Mouse (Mus musculus): ENCODE results near the gene Acvr1c. TPM values are rescaled to one million over a fixed set of nuclear protein-coding genes. Genes with fewer than 3 reads are reported as not detected.

The Acvr1c gene
- polyA plus RNA-seq, 1 experiment from 2014 or later = 1.7 TPM

- no peaks in the 10 kb centered on the region for H3K27me3 ChIP-seq (ENCODE audit: control insufficient read depth, insufficient read depth, low read length)
- 68% methylated on average over 2 of the region's 2 CpGs for WGBS
- TF ChIP-seq CTCF (IDR thresholded peaks at IDR 0.05; ENCODE audit: low read depth) = no peak
- TF ChIP-seq EP300 (optimal IDR thresholded peaks at IDR 0.05) = no peak
Observed at GRCm38 (mm10) chr2:58350657-58351056, 7.0 kb downstream of the Acvr1c start.

DNA sequence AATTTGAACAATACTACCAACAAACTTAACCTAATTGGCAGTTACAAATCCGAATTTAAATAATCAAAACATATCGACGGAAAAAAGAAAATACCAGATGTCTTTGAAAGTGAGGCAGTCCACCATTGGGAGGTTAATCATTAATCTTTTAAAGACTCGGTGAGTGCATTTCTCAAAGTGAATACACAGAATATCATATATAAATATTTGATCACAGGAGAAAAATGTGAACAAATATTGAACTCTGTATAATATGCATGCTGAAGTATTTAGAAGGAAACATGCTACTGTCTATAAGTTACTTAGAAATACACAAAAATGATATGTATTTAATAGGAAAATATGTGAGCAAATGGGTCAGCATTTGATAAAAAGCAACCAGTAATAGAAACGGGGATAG is 21.0 kb downstream of the Acvr1c start:
- peak; percentile 65; the same call in 1 of the 2 replicates for ATAC-seq (ENCODE audit: low FRiP score, low TSS enrichment)
- no peak overlapping the region for H3K4me3 ChIP-seq (ENCODE audit: low read depth, low read length)
- no peaks in the 10 kb centered on the region for H3K36me3 ChIP-seq (ENCODE audit: control insufficient read depth, insufficient read depth, low read length)

More at GRCm38 (mm10) chr2:58350657-58351056, 7.0 kb downstream of the Acvr1c start:
- no peaks in the 10 kb centered on the region for H3K4me1 ChIP-seq (replicated peaks; ENCODE audit: control insufficient read depth, insufficient read depth)
- H3K27ac ChIP-seq (replicated peaks) = no peak overlapping the region
- DNase-seq (ENCODE audit: low spot score) (no peak), ATAC-seq (ENCODE audit: low FRiP score, low TSS enrichment) (no peak)
- H3K9me3 ChIP-seq (ENCODE audit: control insufficient read depth, low read length) = no peaks in the 10 kb centered on the region
- no peak overlapping the region for H3K4me2 ChIP-seq (replicated peaks; ENCODE audit: low read depth)
- H3K9ac ChIP-seq (ENCODE audit: low read length) = no peak overlapping the region
- H3K4me3 ChIP-seq (ENCODE audit: low read depth, low read length) = no peak overlapping the region
- H3K36me3 ChIP-seq (ENCODE audit: control insufficient read depth, insufficient read depth, low read length) = no peaks in the 10 kb centered on the region

DNA sequence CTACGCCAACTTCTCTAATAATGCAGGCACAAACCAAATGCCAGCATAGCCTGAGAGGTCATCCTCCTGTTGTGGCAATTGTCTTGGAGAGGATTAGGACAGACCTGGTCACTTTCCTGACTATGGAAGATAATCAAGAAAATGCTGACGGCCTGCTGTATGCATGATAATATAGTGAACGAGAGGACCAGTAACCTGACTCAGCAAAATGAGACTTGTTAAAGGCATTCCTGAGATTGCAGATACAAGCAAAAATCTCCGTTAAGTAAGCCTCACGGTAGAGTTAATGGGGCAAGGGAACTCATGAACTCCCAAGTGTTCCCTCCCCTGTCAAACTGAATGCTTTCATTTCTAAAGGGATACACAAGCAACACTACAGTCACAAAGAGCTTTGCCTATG is 28.1 kb downstream of the Acvr1c start:
- WGBS = 86% methylated on average over 5 of the region's 5 CpGs
- Histone ChIP-seq H3K36me3 (ENCODE audit: control insufficient read depth, insufficient read depth, low read length) (no peaks in the 10 kb centered on the region), H3K27ac (replicated peaks) (no peak overlapping the region), H3K4me3 (ENCODE audit: low read depth, low read length) (no peak overlapping the region), H3K9ac (ENCODE audit: low read length) (no peak overlapping the region), H3K27me3 (ENCODE audit: control insufficient read depth, insufficient read depth, low read length) (no peaks in the 10 kb centered on the region), H3K4me1 (replicated peaks; ENCODE audit: control insufficient read depth, insufficient read depth) (peaks cover under 1% of the 10 kb centered on the region; the same call in 1 of the 2 replicates), H3K4me2 (replicated peaks; ENCODE audit: low read depth) (no peak overlapping the region), H3K9me3 (ENCODE audit: control insufficient read depth, low read length) (no peaks in the 10 kb centered on the region)
- ATAC-seq (ENCODE audit: low FRiP score, low TSS enrichment) (no peak), DNase-seq (ENCODE audit: low spot score) (no peak)
- TF ChIP-seq EP300 (optimal IDR thresholded peaks at IDR 0.05) = no peak
- no peak for TF ChIP-seq CTCF (IDR thresholded peaks at IDR 0.05; ENCODE audit: low read depth)

More for the DNA sequence above, 21.0 kb downstream of the Acvr1c start:
- Histone ChIP-seq H3K4me1 (replicated peaks; ENCODE audit: control insufficient read depth, insufficient read depth) (no peaks in the 10 kb centered on the region), H3K27me3 (ENCODE audit: control insufficient read depth, insufficient read depth, low read length) (no peaks in the 10 kb centered on the region), H3K9ac (ENCODE audit: low read length) (no peak overlapping the region), H3K4me2 (replicated peaks; ENCODE audit: low read depth) (no peak overlapping the region), H3K27ac (replicated peaks) (no peak overlapping the region), H3K9me3 (ENCODE audit: control insufficient read depth, low read length) (no peaks in the 10 kb centered on the region)
- WGBS = 38% methylated on average over 5 of the region's 5 CpGs
- DNase-seq (ENCODE audit: low spot score) = no peak
- no peak for TF ChIP-seq CTCF (IDR thresholded peaks at IDR 0.05; ENCODE audit: low read depth)

GRCm38 (mm10) chr2:58324118-58324901 is 33.4 kb downstream of the Acvr1c start:
- ATAC-seq (ENCODE audit: low FRiP score, low TSS enrichment) (peak; percentile 54; the same call in 1 of the 2 replicates), DNase-seq (ENCODE audit: low spot score) (peak; percentile 27)
- 12% methylated on average over 23 of the region's 23 CpGs for WGBS
- TF ChIP-seq CTCF (IDR thresholded peaks at IDR 0.05; ENCODE audit: low read depth) (peak; percentile 64), EP300 (optimal IDR thresholded peaks at IDR 0.05) (no peak)
- Histone ChIP-seq H3K9ac (ENCODE audit: low read length) (peak overlapping the region; percentile 55), H3K36me3 (ENCODE audit: control insufficient read depth, insufficient read depth, low read length) (no peaks in the 10 kb centered on the region), H3K4me2 (replicated peaks; ENCODE audit: low read depth) (peak overlapping the region; percentile 61), H3K27ac (replicated peaks) (no peak overlapping the region), H3K27me3 (ENCODE audit: control insufficient read depth, insufficient read depth, low read length) (no peaks in the 10 kb centered on the region), H3K4me3 (ENCODE audit: low read depth, low read length) (peak overlapping the region; percentile 29), H3K9me3 (ENCODE audit: control insufficient read depth, low read length) (no peaks in the 10 kb centered on the region), H3K4me1 (replicated peaks; ENCODE audit: control insufficient read depth, insufficient read depth) (peaks cover 2% of the 10 kb centered on the region; the same call in 1 of the 2 replicates)

DNA sequence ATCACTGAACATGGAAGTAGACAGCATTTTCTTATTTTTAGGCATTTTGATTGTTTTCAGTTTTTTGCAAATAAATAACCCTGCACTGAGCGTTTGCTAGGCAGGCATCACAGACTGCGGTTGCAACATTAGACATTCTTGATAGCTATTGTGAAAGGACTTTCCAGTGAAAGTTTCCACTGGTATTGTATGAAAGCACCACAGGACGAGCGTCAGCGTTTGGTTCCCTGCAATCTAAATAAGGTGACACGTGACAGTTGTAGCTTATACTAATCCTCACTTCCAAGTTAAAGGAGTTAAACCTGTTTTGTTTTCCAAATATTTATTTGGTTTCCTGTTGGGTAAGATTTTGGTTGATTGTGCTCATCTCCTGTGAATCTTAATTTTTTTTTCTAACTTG is 34.4 kb downstream of the Acvr1c start:
- peaks cover 2% of the 10 kb centered on the region; the same call in 1 of the 2 replicates for H3K4me1 ChIP-seq (replicated peaks; ENCODE audit: control insufficient read depth, insufficient read depth)
- DNase-seq (ENCODE audit: low spot score) = no peak
- H3K36me3 ChIP-seq (ENCODE audit: control insufficient read depth, insufficient read depth, low read length) = no peaks in the 10 kb centered on the region
- H3K27ac ChIP-seq (replicated peaks) = no peak overlapping the region
- no peaks in the 10 kb centered on the region for H3K9me3 ChIP-seq (ENCODE audit: control insufficient read depth, low read length)
- no peak overlapping the region for H3K9ac ChIP-seq (ENCODE audit: low read length)
- no peak for ATAC-seq (ENCODE audit: low FRiP score, low TSS enrichment)
- TF ChIP-seq EP300 (optimal IDR thresholded peaks at IDR 0.05) (no peak), CTCF (IDR thresholded peaks at IDR 0.05; ENCODE audit: low read depth) (no peak)
- H3K27me3 ChIP-seq (ENCODE audit: control insufficient read depth, insufficient read depth, low read length) = no peaks in the 10 kb centered on the region
- no peak overlapping the region for H3K4me3 ChIP-seq (ENCODE audit: low read depth, low read length)
- H3K4me2 ChIP-seq (replicated peaks; ENCODE audit: low read depth) = no peak overlapping the region
- 73% methylated on average over 6 of the region's 6 CpGs for WGBS

- no peak for ATAC-seq (ENCODE audit: low FRiP score, low TSS enrichment)
- no peak for TF ChIP-seq EP300 (optimal IDR thresholded peaks at IDR 0.05)
- TF ChIP-seq CTCF (IDR thresholded peaks at IDR 0.05; ENCODE audit: low read depth) = no peak
- Histone ChIP-seq H3K36me3 (ENCODE audit: control insufficient read depth, insufficient read depth, low read length) (no peaks in the 10 kb centered on the region), H3K4me2 (replicated peaks; ENCODE audit: low read depth) (no peak overlapping the region), H3K4me1 (replicated peaks; ENCODE audit: control insufficient read depth, insufficient read depth) (no peaks in the 10 kb centered on the region), H3K9me3 (ENCODE audit: control insufficient read depth, low read length) (no peaks in the 10 kb centered on the region), H3K27ac (replicated peaks) (no peak overlapping the region), H3K9ac (ENCODE audit: low read length) (no peak overlapping the region), H3K4me3 (ENCODE audit: low read depth, low read length) (no peak overlapping the region), H3K27me3 (ENCODE audit: control insufficient read depth, insufficient read depth, low read length) (no peaks in the 10 kb centered on the region)
- DNase-seq (ENCODE audit: low spot score) = no peak
- 85% methylated on average over 7 of the region's 7 CpGs for WGBS
Observed at GRCm38 (mm10) chr2:58316186-58316585, 41.5 kb downstream of the Acvr1c start.
